Mouse (Mus musculus) heart, embryonic 16.5 days (tissue): Measurements from ENCODE around the gene Adrb1. TPM values are rescaled to one million over a fixed set of nuclear protein-coding genes. Genes with fewer than 3 reads are reported as not detected.

Source experiments
- ATAC-seq: fragments of 200-750 bp; cut with Nextera tagmentation; replicated peaks from 2 replicates; pipeline ENCODE4 v1.8.0; 2017; ENCODE audit warnings: moderate number of reproducible peaks; ENCODE audit not compliant: insufficient read depth, low FRiP score; ENCODE audit errors: extremely low read depth
- H3K27ac ChIP-seq: fragments of 300-500 bp; sonication (generic); 2 replicates; pipeline ENCODE4 v1.5.1; 2014; ENCODE audit warnings: mild to moderate bottlenecking, low read length, control low read depth, moderate library complexity
- H3K27me3 ChIP-seq: fragments of 300-500 bp; sonication (generic); 2 replicates; pipeline ENCODE4 v1.6.1; 2014; ENCODE audit warnings: low read length, mixed read lengths; ENCODE audit not compliant: control insufficient read depth, insufficient read depth
- H3K36me3 ChIP-seq: fragments of 300-500 bp; sonication (generic); 2 replicates; pipeline ENCODE4 v1.6.1; 2014; ENCODE audit not compliant: control insufficient read depth, insufficient read depth
- H3K4me1 ChIP-seq: fragments of 300-500 bp; sonication (generic); 2 replicates; pipeline ENCODE4 v1.6.1; 2014; ENCODE audit warnings: low read length, mixed read lengths; ENCODE audit not compliant: control insufficient read depth, insufficient read depth
- H3K4me2 ChIP-seq: fragments of 300-500 bp; sonication (generic); 2 replicates; pipeline ENCODE4 v1.6.1; 2014; ENCODE audit warnings: low read depth, mild to moderate bottlenecking, control low read depth, low read length
- H3K4me3 ChIP-seq: fragments of 300-500 bp; sonication (generic); 2 replicates; pipeline ENCODE4 v1.5.1; 2014; ENCODE audit warnings: mild to moderate bottlenecking, control low read depth, low read length
- H3K9ac ChIP-seq: fragments of 300-500 bp; sonication (generic); 2 replicates; pipeline ENCODE4 v1.6.1; 2014; ENCODE audit warnings: low read length, control low read depth
- H3K9me3 ChIP-seq: fragments of 300-500 bp; sonication (generic); replicated peaks from 2 replicates; pipeline ENCODE4 v1.6.1; 2016; ENCODE audit warnings: low read length; ENCODE audit not compliant: control insufficient read depth
- WGBS: fragments of 180-500 bp; shearing (Covaris S2); extraction: QIAGEN DNeasy Blood & Tissue Kit; methylation state at CpG from one replicate; pipeline ENCODE4 v1.1.7; 2014; 5-methylcytosine and 5-hydroxymethylcytosine counted together
- polyA plus RNA-seq: library from polyadenylated mRNA; unstranded; fragments of >200 nt; fragmentation: Nextera tagmentation; extraction: Ambion mirVana; gene quantifications from 2 replicates; pipeline ENCODE4 v1.2.1, GENCODE M21; 2015

Gene Adrb1
- polyA plus RNA-seq, 1 experiment from 2014 or later = 2.7 TPM

DNA sequence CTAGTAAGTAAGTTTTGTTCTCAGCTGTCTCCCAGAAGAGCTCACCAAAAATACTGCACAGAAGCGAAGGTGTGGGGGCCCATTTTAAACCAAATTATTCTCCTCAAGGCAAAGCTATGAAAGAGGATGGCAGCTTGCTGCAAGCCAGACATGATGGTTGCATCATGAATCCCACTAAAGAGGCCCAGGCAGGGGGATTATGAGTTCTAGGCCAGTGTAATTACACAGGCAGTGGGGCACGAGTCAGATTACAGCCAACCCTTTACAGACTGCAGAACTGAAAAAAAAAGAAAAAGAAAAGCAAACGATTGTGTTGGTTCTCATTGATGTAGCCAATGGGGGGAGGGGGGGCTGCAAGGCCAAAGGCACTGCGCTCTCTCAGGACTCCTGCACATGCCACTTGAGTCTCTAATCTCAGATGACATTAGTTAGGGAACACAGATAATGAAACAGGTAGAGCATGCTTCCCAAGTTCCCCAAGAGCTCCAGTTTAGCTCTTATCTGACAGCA, 7.3 kb upstream of the Adrb1 start:
- H3K9me3 ChIP-seq = no peaks in the 10 kb centered on the region
- no peak overlapping the region for H3K4me3 ChIP-seq
- WGBS = 59% methylated on average over 4 of the region's 4 CpGs
- no peak for ATAC-seq
- H3K27ac ChIP-seq = no peak overlapping the region
- H3K27me3 ChIP-seq = no peaks in the 10 kb centered on the region; the same call in 1 of the 2 replicates
- H3K36me3 ChIP-seq = no peaks in the 10 kb centered on the region
- no peak overlapping the region for H3K9ac ChIP-seq
- H3K4me1 ChIP-seq = peaks cover 8% of the 10 kb centered on the region
- no peak overlapping the region for H3K4me2 ChIP-seq

DNA sequence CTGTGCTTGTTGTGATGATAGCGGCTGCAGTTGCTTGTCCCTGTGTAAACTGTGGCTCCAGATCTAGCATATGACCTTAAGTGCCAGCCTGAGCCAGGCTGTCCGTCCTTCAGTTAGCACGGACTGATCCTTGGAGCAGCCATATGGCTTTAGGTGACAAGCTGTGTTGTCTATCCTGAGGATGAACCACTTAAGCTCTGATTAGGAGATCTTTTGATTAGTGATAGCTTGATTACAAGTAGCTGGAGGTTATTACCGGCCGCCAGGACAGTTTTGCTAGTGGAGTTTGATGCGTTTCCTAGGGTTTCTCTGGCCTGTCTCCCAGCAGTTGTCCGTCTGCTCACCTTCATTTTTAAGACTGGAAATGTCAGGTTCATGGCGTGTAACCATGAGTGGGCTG, 4.0 kb upstream of the Adrb1 start:
- Histone ChIP-seq H3K4me2 (no peak overlapping the region), H3K27me3 (peaks cover 5% of the 10 kb centered on the region; the same call in 1 of the 2 replicates), H3K27ac (no peak overlapping the region), H3K4me1 (peaks cover 8% of the 10 kb centered on the region), H3K9me3 (no peaks in the 10 kb centered on the region), H3K9ac (0 out of 2 replicates have a peak overlapping the region, but pooled peaks have one; percentile 17), H3K4me3 (no peak overlapping the region), H3K36me3 (no peaks in the 10 kb centered on the region)
- 70% methylated on average over 8 of the region's 8 CpGs for WGBS
- no peak for ATAC-seq

DNA sequence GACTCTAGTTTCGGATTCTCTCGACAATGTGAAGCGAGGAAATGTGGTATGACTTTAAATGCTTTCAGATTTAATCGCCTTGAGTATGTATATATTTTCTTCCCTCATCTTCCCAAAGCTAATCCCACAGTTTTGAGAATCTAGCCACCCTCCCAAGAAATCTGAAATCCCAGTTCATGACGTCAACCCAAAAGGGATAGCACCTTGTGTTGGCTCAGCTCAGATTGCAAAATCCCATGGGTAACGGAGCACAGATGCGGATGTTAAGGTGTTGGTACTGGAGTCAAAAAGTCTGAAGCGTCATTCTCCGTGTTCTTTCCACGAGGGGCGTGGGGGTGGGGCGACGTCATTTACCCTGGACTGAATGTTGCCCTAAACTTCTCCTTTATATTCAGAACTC, 1.1 kb upstream of the Adrb1 start:
- 37% methylated on average over 13 of the region's 13 CpGs for WGBS
- Histone ChIP-seq H3K27ac (no peak overlapping the region), H3K9me3 (no peaks in the 10 kb centered on the region), H3K4me1 (peaks cover 16% of the 10 kb centered on the region), H3K27me3 (peaks cover 5% of the 10 kb centered on the region; the same call in 1 of the 2 replicates), H3K9ac (peak overlapping the region; percentile 90; the same call in 1 of the 2 replicates), H3K4me2 (peak overlapping the region; percentile 88), H3K36me3 (no peaks in the 10 kb centered on the region), H3K4me3 (peak overlapping the region; percentile 77)
- ATAC-seq = no peak

DNA sequence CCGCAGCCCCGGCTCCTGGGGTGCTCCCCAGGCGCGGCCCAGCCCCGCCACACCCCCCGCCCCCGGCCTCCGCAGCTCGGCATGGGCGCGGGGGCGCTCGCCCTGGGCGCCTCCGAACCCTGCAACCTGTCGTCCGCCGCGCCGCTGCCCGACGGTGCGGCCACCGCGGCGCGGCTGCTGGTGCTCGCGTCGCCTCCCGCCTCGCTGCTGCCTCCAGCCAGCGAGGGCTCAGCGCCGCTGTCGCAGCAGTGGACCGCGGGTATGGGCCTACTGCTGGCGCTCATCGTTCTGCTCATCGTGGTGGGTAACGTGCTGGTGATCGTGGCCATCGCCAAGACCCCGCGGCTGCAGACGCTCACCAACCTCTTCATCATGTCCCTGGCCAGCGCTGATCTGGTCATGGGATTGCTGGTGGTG, 300 bp downstream of the Adrb1 start:
- under 1% methylated on average over 46 of the region's 48 CpGs for WGBS
- Histone ChIP-seq H3K4me2 (peak overlapping the region; percentile 88), H3K9me3 (no peaks in the 10 kb centered on the region), H3K27me3 (peaks cover 5% of the 10 kb centered on the region; the same call in 1 of the 2 replicates), H3K36me3 (no peaks in the 10 kb centered on the region), H3K4me3 (peak overlapping the region; percentile 77), H3K4me1 (peaks cover 25% of the 10 kb centered on the region), H3K27ac (peak overlapping the region; percentile 89), H3K9ac (peak overlapping the region; percentile 90)
- ATAC-seq = peak; percentile 29

DNA sequence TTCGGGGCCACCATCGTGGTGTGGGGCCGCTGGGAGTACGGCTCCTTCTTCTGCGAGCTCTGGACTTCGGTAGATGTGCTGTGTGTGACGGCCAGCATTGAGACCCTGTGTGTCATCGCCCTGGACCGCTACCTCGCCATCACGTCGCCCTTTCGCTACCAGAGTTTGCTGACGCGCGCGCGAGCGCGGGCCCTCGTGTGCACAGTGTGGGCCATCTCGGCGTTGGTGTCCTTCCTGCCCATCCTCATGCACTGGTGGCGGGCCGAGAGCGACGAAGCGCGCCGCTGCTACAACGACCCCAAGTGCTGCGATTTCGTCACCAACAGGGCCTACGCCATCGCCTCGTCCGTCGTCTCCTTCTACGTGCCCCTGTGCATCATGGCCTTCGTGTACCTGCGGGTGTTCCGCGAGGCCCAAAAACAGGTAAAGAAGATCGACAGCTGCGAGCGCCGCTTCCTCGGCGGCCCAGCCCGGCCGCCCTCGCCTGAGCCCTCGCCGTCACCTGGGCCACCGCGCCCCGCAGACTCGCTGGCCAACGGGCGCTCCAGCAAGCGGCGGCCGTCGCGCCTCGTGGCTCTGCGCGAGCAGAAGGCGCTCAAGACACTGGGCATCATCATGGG, 822 bp downstream of the Adrb1 start:
- ATAC-seq = peak; percentile 2; the same call in 1 of the 2 replicates
- Histone ChIP-seq H3K27me3 (peaks cover 5% of the 10 kb centered on the region; the same call in 1 of the 2 replicates), H3K4me2 (peak overlapping the region; percentile 88), H3K9me3 (no peaks in the 10 kb centered on the region), H3K9ac (peak overlapping the region; percentile 90), H3K4me3 (peak overlapping the region; percentile 77), H3K27ac (peak overlapping the region; percentile 89), H3K4me1 (peaks cover 23% of the 10 kb centered on the region), H3K36me3 (no peaks in the 10 kb centered on the region)
- WGBS = 2% methylated on average over 69 of the region's 69 CpGs

DNA sequence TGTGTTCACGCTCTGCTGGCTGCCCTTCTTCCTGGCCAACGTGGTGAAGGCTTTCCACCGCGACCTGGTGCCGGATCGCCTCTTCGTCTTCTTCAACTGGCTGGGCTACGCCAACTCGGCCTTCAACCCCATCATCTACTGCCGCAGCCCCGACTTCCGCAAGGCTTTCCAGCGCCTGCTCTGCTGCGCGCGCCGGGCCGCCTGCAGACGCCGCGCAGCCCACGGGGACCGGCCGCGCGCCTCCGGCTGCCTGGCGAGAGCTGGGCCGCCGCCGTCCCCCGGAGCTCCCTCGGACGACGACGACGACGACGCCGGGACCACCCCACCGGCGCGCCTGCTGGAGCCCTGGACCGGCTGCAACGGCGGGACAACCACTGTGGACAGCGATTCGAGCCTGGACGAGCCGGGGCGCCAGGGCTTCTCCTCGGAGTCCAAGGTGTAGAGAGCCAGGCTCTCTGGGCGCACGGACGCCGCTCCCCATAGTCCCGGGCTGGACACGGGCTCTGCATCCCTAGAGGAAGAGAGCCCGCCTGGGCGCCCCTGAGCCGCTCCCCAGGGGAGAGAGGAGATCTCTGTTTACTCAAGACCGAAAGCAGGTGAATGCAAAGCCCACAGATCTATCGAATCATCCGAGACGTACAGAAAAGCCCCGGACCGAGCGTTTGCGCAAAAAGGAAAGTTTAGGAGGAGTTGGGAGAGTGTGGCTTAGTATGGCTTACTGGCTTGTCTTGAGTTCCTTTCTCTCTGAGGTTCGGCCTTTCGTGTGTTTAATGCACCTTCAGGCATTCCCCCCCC, 1.5 kb downstream of the Adrb1 start:
- H3K4me2 ChIP-seq = peak overlapping the region; percentile 88
- no peaks in the 10 kb centered on the region for H3K9me3 ChIP-seq
- peak overlapping the region; percentile 89 for H3K27ac ChIP-seq
- peak; percentile 8; the same call in 1 of the 2 replicates for ATAC-seq
- H3K36me3 ChIP-seq = no peaks in the 10 kb centered on the region
- H3K27me3 ChIP-seq = peaks cover 5% of the 10 kb centered on the region; the same call in 1 of the 2 replicates
- WGBS = under 1% methylated on average over 71 of the region's 71 CpGs
- peak overlapping the region; percentile 90 for H3K9ac ChIP-seq
- H3K4me3 ChIP-seq = peak overlapping the region; percentile 77
- peaks cover 26% of the 10 kb centered on the region for H3K4me1 ChIP-seq

DNA sequence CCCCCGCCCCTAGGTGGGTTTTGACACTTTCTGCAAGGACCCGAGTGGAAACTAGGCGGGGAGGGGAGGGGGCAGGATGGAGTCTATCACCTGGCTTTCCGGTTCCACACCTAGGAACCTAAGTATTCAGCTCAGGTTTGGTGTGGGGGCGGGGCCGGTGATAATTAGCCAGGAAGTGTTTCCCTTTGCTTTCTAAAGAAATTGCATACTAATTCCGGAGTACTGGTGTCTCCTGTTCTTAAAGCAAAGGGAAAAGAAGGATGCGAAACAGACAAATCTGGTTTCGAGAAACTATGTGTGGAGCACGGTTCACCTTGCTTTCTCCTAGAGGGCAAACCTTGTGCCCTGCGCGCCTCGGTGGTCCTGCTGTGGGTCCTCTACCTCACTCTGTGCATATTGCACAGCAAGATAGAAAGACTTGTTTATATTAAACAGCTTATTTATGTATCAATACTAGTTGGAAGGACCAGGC, 2.2 kb downstream of the Adrb1 start:
- no peaks in the 10 kb centered on the region for H3K9me3 ChIP-seq
- peaks cover 32% of the 10 kb centered on the region for H3K4me1 ChIP-seq
- peak overlapping the region; percentile 90 for H3K9ac ChIP-seq
- H3K4me3 ChIP-seq = peak overlapping the region; percentile 77
- H3K27me3 ChIP-seq = peaks cover 5% of the 10 kb centered on the region; the same call in 1 of the 2 replicates
- no peak for ATAC-seq
- no peaks in the 10 kb centered on the region for H3K36me3 ChIP-seq
- peak overlapping the region; percentile 89 for H3K27ac ChIP-seq
- WGBS = 7% methylated on average over 13 of the region's 13 CpGs
- H3K4me2 ChIP-seq = peak overlapping the region; percentile 88

DNA sequence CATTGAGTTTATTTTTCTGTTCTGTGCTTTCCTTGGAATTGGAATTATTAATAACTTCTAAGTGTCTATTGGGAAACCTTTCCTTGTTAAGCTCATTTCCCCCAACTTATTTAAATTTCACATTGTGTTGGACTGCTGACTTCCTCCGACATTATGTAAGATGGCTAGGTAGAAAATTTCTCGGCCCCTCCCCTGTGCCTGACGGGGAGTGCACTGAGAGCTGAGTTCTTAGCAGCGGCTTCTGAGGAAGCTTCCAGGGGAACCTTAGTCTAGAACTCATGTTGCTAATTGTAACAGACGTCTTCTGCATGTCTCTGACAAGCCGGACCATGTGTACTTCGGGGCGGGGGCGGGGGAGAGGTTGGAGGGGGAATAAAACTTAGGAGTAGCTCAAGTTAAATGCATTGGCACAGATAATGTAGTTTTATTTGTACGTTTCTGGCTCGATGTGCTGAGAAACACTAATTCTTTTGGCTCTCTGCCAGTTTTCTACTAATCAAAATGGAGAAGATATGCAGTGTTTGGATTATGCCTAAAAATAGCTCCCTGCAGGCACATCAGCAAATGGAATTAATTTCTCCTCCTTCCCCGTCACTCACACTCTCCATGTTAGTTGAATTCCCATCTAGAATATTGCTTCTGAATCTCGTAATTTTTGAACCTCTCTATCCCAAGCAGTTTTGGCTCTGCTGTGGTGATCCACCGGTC, 5.3 kb downstream of the Adrb1 start:
- H3K27me3 ChIP-seq = no peaks in the 10 kb centered on the region; the same call in 1 of the 2 replicates
- 26% methylated on average over 14 of the region's 14 CpGs for WGBS
- H3K36me3 ChIP-seq = no peaks in the 10 kb centered on the region
- peak overlapping the region; percentile 92 for H3K27ac ChIP-seq
- H3K9me3 ChIP-seq = no peaks in the 10 kb centered on the region
- H3K4me1 ChIP-seq = peaks cover 40% of the 10 kb centered on the region
- H3K9ac ChIP-seq = peak overlapping the region; percentile 63
- H3K4me2 ChIP-seq = peak overlapping the region; percentile 61
- peak overlapping the region; percentile 36 for H3K4me3 ChIP-seq
- peak; percentile 11; the same call in 1 of the 2 replicates for ATAC-seq
